Comparison of ENCODE assay signal across 19 mouse cellular contexts in the genomic region with DNA sequence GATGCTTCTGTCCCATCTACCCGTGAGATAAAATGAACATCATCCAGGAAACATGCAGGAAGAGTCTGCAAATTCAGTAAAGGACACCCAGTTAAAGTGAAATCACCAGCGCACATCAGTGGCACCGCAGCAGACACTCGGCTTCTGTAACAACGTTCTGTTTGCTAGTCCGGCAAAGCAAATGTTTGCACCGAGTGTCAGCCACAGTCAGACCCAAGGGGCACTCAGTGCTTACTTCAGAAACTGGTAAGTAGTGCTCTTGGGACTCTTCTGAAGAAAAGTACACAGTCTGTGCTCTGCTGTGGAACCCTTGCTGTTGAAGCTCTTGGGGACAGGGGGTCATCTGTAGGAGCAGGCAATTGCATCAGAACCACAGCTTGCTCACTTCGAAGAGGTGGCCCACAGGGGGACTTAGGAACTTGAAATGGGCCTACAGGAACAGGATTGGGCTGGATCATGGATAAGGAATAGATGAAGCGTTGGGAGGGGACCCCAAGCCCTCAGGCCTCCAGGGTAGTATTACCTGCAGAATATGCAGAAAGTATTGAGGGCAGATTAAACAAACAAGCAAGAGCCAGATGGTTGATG. TPM values are rescaled to one million over a fixed set of nuclear protein-coding genes. Genes with fewer than 3 reads are reported as not detected.
DNase-seq lines count a peak whose midpoint lies in the region; ATAC-seq and TF ChIP-seq lines count a peak whose summit lies in the region.
"Had no signal": no experiment of that assay in that cellular context is flagged by ENCODE, and none has a peak within 500 bp of the region (broad histone marks: within the 10 kb centered on the region; RNA-seq: fewer than 3 reads in every experiment).

No protein-coding gene starts in this region.

- H3K9me3 ChIP-seq in liver, embryonic 12.5 days (replicated peaks) = no peaks in the 10 kb centered on the region
- H3K9me3 ChIP-seq in lung, embryonic 15.5 days = no peaks in the 10 kb centered on the region
- H3K9me3 ChIP-seq in neural tube, embryonic 15.5 days (replicated peaks) = no peaks in the 10 kb centered on the region
- H3K9me3 ChIP-seq: embryonic facial prominence, embryonic 13.5 days; forebrain, embryonic 10.5 days; hindbrain, embryonic 15.5 days; limb, embryonic 15.5 days had no signal

- TF ChIP-seq CTCF in small intestine, adult 2 months (IDR thresholded peaks at IDR 0.05; ENCODE audit: extremely low read depth, insufficient read length, insufficient replicate concordance, low read depth, low read length) = no peak

- TF ChIP-seq POLR2A in small intestine, adult 2 months (IDR thresholded peaks at IDR 0.05; ENCODE audit: low read depth, low read length) = no peak

- no peaks in the 10 kb centered on the region for H3K36me3 ChIP-seq in liver, embryonic 12.5 days
- no peaks in the 10 kb centered on the region for H3K36me3 ChIP-seq in lung, embryonic 15.5 days
- H3K36me3 ChIP-seq in small intestine, adult 2 months (ENCODE audit: control insufficient read depth, insufficient read depth, low read length) = no peaks in the 10 kb centered on the region
- no peaks in the 10 kb centered on the region for H3K36me3 ChIP-seq in neural tube, embryonic 15.5 days
- H3K36me3 ChIP-seq: embryonic facial prominence, embryonic 13.5 days; forebrain, embryonic 10.5 days; hindbrain, embryonic 15.5 days; limb, embryonic 15.5 days had no signal

- peak; percentile 35; the same call in 1 of the 2 replicates for ATAC-seq in liver, embryonic 12.5 days
- ATAC-seq in lung, embryonic 15.5 days (ENCODE audit: borderline replicate concordance, extremely low read depth, low FRiP score, low TSS enrichment) = 0 out of 2 replicates have a peak, but pooled peaks have one; percentile 65
- no peak for ATAC-seq in neural tube, embryonic 15.5 days (ENCODE audit: low FRiP score)

- H3K4me3 ChIP-seq in liver, embryonic 12.5 days = no peak overlapping the region
- H3K4me3 ChIP-seq in lung, embryonic 15.5 days = no peak overlapping the region
- no peak overlapping the region for H3K4me3 ChIP-seq in small intestine, adult 2 months (ENCODE audit: low read depth, low read length)
- no peak overlapping the region for H3K4me3 ChIP-seq in neural tube, embryonic 15.5 days (replicated peaks)
- H3K4me3 ChIP-seq: embryonic facial prominence, embryonic 13.5 days; forebrain, embryonic 10.5 days; hindbrain, embryonic 15.5 days; limb, embryonic 15.5 days had no signal

- H3K4me2 ChIP-seq in liver, embryonic 12.5 days = no peak overlapping the region
- peak overlapping the region; percentile 25 for H3K4me2 ChIP-seq in lung, embryonic 15.5 days
- H3K4me2 ChIP-seq in neural tube, embryonic 15.5 days = no peak overlapping the region
- H3K4me2 ChIP-seq: embryonic facial prominence, embryonic 13.5 days; hindbrain, embryonic 15.5 days; limb, embryonic 15.5 days had no signal

- H3K9ac ChIP-seq in liver, embryonic 12.5 days = no peak overlapping the region
- H3K9ac ChIP-seq in lung, embryonic 15.5 days = no peak overlapping the region
- no peak overlapping the region for H3K9ac ChIP-seq in neural tube, embryonic 15.5 days (replicated peaks)
- H3K9ac ChIP-seq: embryonic facial prominence, embryonic 13.5 days; hindbrain, embryonic 15.5 days; limb, embryonic 15.5 days had no signal

- H3K27me3 ChIP-seq in liver, embryonic 12.5 days (replicated peaks) = no peaks in the 10 kb centered on the region
- no peaks in the 10 kb centered on the region for H3K27me3 ChIP-seq in lung, embryonic 15.5 days
- H3K27me3 ChIP-seq in small intestine, adult 2 months (ENCODE audit: control insufficient read depth, insufficient read depth, low read length) = no peaks in the 10 kb centered on the region
- H3K27me3 ChIP-seq in neural tube, embryonic 15.5 days (replicated peaks) = no peaks in the 10 kb centered on the region
- H3K27me3 ChIP-seq: embryonic facial prominence, embryonic 13.5 days; hindbrain, embryonic 15.5 days; limb, embryonic 15.5 days had no signal

- no peaks in the 10 kb centered on the region for H3K4me1 ChIP-seq in liver, embryonic 12.5 days
- H3K4me1 ChIP-seq in lung, embryonic 15.5 days = peaks cover 13% of the 10 kb centered on the region; the same call in 1 of the 2 replicates
- H3K4me1 ChIP-seq in small intestine, adult 2 months (ENCODE audit: control insufficient read depth, insufficient read depth, insufficient read length, low read length) = no peaks in the 10 kb centered on the region
- H3K4me1 ChIP-seq in neural tube, embryonic 15.5 days = no peaks in the 10 kb centered on the region
- H3K4me1 ChIP-seq: embryonic facial prominence, embryonic 13.5 days; forebrain, embryonic 10.5 days; hindbrain, embryonic 15.5 days; limb, embryonic 15.5 days had no signal

- DNase-seq in embryo, embryonic 9.5 days (ENCODE audit: extremely low spot score) = peak; percentile 8
- no peak for DNase-seq in embryo, embryonic 10.5 days (ENCODE audit: low spot score)
- no peak for DNase-seq in urinary bladder, postnatal 36 days (ENCODE audit: low spot score in 2 of 2)
- no peak for DNase-seq in retina, postnatal 1 day
- DNase-seq: adrenal gland, postnatal 10 days; cerebellum, adult 11-12 months; cerebellum, postnatal 36 days; kidney, adult 9 months; kidney, postnatal 36 days; right cerebral cortex, postnatal 14 days; thymus, postnatal 4 days had no signal

- H3K27ac ChIP-seq in liver, embryonic 12.5 days = peak overlapping the region; percentile 49
- peak overlapping the region; percentile 22; the same call in 1 of the 2 replicates for H3K27ac ChIP-seq in lung, embryonic 15.5 days
- H3K27ac ChIP-seq in small intestine, adult 2 months (ENCODE audit: insufficient read depth, low read depth, low read length) = peak overlapping the region; percentile 26; the same call in 1 of the 2 replicates
- H3K27ac ChIP-seq in neural tube, embryonic 15.5 days (replicated peaks) = no peak overlapping the region
- H3K27ac ChIP-seq: embryonic facial prominence, embryonic 13.5 days; forebrain, embryonic 10.5 days; hindbrain, embryonic 15.5 days; limb, embryonic 15.5 days had no signal

- WGBS in liver, embryonic 12.5 days (ENCODE audit: insufficient replicate concordance) = 52% methylated on average over 9 of the region's 9 CpGs
- WGBS in lung, embryonic 15.5 days = 20% methylated on average over 9 of the region's 9 CpGs
- 38% methylated on average over 9 of the region's 9 CpGs for WGBS in small intestine, adult 2 months
- 82% methylated on average over 9 of the region's 9 CpGs for WGBS in neural tube, embryonic 15.5 days

RNA-seq across cellular contexts. Expression of gene Rhobtb1, which starts 14.9 kb away (rescaled TPM):
- 8.8 and 9.0 TPM in 2 replicates for polyA plus RNA-seq in liver, embryonic 12.5 days (2016; fragmentation: Nextera tagmentation; extraction: Ambion mirVana)
- 15.7 and 16.8 TPM in 2 replicates for polyA plus RNA-seq in lung, embryonic 15.5 days (2015; fragmentation: Nextera tagmentation; extraction: Ambion mirVana)
- 7.3 and 7.9 TPM in 2 replicates for polyA plus RNA-seq in small intestine, adult 2 months (2012; rRNA removed)
- polyA plus RNA-seq in neural tube, embryonic 15.5 days (2015; fragmentation: Nextera tagmentation; extraction: Ambion mirVana) = 15.7 and 16.1 TPM in 2 replicates
